Mouse (Mus musculus): ENCODE data around the gene Gm20388.
A peak's percentile ranks its signal among the peaks of the same experiment; 100 is the strongest.

Gm20388 gene

GRCm38 (mm10) chr8:122398186-122398585 is 2487.5 kb downstream of the Gm20388 start:
- DNase-seq (ENCODE audit: low spot score in 2 of 2), result no peak

DNA sequence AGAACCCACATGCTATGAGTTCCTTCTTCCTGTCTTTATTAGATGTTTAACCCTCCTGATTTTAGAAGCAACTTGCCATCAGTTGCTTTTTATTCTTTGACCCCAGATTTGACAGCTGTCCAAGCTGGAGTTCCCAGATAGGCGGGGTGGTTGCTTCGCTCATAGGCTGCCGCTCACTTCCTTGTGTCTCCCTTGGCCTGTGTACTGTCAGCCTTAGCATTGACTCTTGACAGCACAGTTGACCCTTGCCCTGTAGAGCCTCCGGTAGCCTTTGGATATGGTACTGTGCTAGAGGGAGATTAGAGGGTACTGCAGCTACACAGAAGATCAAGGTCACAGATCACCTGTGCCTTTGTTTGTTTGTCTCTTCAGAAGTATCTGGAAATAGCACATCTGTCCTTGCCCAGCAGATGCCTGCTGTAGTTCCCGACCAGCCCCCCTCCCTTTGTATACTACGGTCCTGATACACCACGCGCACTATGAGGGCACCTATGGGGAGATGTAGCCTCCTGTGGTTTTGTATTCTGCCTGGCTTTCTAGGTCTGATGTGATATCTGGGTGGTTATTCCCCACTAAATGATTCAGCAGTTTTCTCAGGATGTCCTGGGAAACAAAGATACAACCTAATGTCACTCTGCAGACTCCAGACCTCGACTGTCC is 2494.6 kb downstream of the Gm20388 start:
- no peak for DNase-seq (ENCODE audit: low spot score in 2 of 2)

DNA sequence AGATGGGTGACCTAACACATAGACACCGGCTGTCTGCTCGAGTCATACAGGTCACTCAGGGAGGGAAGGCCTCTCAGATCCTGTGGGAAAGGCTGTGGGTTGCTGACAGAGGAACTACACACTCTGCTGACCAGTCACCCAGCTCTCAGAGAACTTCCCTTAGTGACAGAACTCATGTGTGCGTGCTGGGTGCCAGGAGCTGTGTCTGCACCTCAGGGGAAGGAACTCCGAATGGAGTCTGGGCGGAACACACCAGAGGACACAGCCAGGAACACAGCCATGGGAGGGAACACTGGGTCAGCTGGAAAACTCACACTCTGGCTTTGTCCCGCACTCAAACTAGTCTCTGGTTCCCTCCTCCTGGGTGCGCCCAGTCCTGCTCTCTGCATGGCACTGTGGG is 2497.0 kb downstream of the Gm20388 start:
- DNase-seq (ENCODE audit: low spot score in 2 of 2), result no peak

GRCm38 (mm10) chr8:122414311-122414710 is 2503.7 kb downstream of the Gm20388 start:
- no peak for DNase-seq (ENCODE audit: low spot score in 2 of 2)

GRCm38 (mm10) chr8:122415554-122415953 is 2504.9 kb downstream of the Gm20388 start:
- DNase-seq (ENCODE audit: low spot score in 2 of 2), result no peak

DNA sequence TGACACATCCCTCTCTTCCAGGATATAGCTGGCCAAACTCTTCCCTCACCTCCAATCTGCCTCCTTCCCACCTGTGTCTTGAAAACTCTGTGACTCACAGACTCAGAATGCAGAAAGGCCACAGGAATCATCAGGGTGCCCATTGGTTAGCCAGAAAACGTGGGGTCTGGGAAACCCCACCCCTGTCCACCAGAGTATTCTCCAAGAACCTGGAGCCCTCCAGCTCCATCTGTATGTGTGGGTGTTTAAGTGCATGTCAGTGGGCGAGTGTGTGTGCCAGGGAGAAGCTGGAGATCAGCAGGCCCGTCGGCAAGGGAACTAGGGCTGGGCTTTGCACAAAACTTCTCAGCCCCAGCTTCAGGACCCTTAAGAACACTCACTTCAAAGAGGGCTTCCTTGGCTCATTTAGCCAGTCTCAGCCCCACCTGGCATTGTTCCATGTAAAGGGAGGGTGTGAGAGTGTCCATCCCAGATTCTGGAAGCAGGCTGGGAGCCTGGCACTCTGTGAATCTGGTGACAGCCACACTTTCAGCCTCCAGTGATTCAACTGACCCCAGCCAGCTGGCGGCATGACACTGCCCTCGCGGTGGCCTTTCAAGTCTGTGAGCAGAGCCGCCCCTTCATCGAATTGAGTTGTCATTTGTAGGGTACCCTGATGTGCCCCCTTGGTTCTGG is 2509.4 kb downstream of the Gm20388 start:
- DNase-seq (ENCODE audit: low spot score in 2 of 2), result no peak

GRCm38 (mm10) chr8:122421376-122422070 is 2510.9 kb downstream of the Gm20388 start, which contains the start of gene Il17c:
TSS of gene Il17c (plus strand) at chr8:122422020.
- no peak for DNase-seq (ENCODE audit: low spot score in 2 of 2)

GRCm38 (mm10) chr8:122423217-122423616 is 2512.6 kb downstream of the Gm20388 start:
- DNase-seq (ENCODE audit: low spot score in 2 of 2), result no peak

DNA sequence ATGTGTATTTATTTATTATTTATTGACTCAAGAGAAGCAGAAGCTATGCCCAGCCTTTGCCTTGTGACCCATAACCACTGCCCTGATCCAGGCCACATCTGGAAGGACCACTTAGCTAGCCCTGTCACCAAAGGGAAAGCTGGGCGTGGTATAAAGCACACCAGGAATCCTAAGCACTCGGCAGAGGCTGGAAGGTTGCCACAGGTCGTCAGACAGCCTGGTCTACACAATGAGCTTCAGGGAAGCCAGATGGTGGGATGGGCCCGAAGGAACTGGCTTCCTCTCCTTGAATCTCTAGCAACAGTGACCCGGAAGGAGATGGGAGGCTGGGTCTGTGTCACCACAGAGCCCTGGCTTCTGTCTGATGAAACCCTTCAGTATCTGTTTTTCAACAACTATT is 2513.0 kb downstream of the Gm20388 start:
- DNase-seq (ENCODE audit: low spot score in 2 of 2), result no peak

DNA sequence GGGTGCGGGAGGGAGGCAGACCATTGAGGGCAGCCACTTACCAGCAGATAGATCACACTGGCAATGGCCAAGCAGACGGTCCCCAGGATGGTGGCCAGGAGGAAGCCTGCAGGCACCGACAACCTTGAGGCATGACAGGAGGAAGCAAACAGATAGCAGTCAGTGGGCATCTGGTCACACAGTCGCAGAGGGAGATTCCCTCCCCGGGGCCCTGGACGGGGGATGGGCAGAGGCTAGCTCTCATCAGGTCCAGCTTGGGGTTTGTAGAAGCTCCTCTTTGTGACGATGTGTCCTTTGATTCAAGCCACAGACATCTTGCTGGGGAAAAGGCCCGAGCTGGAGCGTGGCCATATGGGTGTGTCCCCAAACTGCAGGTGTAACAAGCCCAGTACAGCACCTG is 2515.5 kb downstream of the Gm20388 start:
- no peak for DNase-seq (ENCODE audit: low spot score in 2 of 2)

- no peak for DNase-seq (ENCODE audit: low spot score in 2 of 2)
These were observed 2517.0 kb downstream of the Gm20388 start for GRCm38 (mm10) chr8:122427607-122428006.

DNA sequence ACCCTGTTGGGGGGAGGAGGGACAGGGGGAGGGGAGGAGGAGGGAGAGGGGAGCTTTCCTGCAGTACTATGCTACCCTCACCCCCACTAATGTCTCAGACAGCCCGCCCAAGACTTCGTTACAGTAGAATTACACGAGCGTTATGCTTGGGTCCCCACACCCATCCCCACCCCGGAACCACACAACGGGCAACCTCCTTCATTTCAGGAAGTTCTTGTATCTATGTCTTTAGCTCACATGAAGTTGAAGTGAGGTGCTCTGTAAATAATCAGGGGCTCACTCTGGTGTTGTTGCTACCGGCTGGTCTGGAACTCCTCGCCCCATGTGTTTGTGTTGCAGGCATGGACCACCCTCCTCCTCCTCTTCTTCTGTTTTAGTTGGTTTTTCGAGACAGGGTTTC is 2517.5 kb downstream of the Gm20388 start:
- DNase-seq (ENCODE audit: low spot score in 2 of 2), result no peak

DNA sequence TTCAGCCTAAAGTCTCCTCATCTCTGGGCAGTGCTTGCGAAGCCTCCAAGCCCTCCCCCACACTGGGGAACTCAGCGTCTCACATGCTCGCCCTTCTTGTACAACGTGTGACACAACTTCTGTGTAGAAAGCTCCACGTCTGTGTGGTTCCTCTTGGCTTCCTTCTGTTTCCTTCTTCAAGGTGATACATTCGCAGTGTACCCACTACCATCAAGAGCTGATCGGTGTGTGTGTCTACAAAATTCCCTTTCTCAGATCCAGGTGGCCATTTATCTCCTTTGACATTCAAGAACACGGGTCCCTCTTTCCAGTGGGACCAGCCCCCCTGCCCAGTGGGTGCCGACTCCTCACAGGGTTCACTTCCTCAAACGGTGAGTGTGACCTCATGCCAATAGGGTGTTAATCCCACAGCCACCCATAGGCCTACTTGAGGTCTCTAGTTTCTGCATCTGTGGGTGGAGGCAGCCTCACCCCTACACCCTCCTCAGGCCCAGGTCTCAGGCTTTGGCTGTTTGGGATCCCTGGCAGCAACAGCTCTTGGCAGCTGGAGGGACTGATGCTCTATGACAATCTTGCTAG is 2519.5 kb downstream of the Gm20388 start:
- no peak for DNase-seq (ENCODE audit: low spot score in 2 of 2)

DNA sequence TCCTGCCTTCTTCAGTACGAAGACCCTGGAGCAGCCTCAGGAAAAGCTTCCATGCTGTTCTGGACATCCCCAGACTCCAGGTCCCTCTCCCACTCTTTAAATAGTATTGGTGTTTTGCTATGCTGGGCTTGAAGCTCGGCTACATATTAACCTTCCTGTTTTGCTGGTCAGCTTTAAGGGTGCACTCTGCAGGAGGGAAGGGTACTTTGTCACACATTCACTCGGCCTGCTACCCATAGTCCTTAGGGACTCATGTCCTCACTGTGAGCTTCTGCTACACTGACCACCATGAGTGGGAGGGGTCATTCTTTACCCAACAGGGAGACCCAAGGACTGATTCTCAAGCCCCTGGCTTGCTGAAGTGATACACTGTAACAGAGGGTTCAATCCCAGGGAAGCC is 2520.0 kb downstream of the Gm20388 start:
- DNase-seq (ENCODE audit: low spot score in 2 of 2), result no peak

GRCm38 (mm10) chr8:122431694-122432442 is 2521.2 kb downstream of the Gm20388 start:
- no peak for DNase-seq (ENCODE audit: low spot score in 2 of 2)

DNA sequence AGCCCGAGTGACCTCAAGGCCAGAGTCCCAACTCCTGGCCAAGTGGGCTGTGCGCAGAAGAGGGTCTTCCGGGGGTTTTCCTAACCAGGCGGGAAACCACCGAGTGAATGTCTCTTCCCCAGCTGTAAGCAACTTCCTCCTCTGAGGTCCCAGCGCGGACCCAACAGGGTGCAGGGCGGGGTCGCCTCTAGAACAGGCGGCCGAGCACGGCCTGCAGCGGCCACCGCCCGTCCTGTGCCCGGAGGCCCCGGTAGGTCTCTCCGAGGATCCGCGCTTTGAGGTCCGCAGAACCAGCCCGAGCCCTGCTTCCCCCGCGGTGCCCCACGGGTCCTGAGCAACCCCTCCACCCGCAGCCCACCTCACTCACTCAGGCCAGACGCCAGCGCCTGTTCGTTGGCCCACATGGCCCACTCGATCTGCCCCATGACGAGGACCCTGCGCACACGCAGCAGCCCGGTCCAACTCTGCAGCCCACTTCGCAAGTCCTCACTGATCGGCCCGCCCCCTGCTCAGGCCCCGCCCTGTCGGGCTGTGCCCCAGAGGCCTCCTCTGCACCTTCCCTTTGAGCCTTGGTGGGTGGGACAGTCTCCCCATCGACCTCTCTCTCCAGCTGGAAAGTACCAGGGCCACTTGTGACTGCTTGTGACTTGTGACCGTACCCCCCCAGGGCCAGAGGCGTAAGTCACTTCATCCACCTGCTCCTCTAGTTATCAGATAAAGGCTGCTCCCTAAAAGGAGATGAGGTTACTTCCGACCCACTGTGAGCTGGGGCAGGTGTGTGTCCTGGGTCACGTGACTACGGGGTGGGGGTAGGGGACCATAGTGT is 2522.0 kb downstream of the Gm20388 start, which contains the start of gene Cyba:
Cyba (minus strand) TSS at position 488 of the 826 bp plus-strand sequence.
- DNase-seq (ENCODE audit: low spot score in 2 of 2), result peak; percentile 63 to 70

- no peak for DNase-seq (ENCODE audit: low spot score in 2 of 2)
These were observed 2522.7 kb downstream of the Gm20388 start for GRCm38 (mm10) chr8:122433269-122433905.

- DNase-seq (ENCODE audit: low spot score in 2 of 2), result no peak
These were observed 2524.7 kb downstream of the Gm20388 start for GRCm38 (mm10) chr8:122435375-122435774.

DNA sequence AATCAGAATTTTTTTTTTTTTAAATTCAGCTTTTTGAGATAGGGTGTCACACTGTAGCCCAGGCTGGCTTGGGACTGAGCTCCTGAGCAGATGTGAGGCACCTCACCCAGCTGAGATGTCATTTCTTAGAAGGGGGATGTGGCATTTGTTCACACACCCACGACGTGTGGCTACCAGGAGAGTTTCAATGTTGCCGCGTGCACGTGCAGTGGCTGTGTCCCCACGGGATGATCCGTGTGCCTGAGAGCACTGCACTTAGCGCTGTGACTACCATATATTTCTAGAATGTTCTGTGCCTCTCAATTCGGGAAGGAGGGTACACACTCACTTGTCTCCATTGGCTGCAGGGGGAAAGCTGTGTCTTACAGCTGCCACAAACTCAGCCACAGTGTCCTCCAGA is 2525.5 kb downstream of the Gm20388 start:
- DNase-seq (ENCODE audit: low spot score in 2 of 2), result no peak

- no peak for DNase-seq (ENCODE audit: low spot score in 2 of 2)
These were observed 2526.0 kb downstream of the Gm20388 start for GRCm38 (mm10) chr8:122436586-122437125.

All from urinary bladder, adult 18-20 months (tissue).